Mouse (Mus musculus): ENCODE measurements around the gene Dnah5. TPM values are rescaled to one million over a fixed set of nuclear protein-coding genes. Genes with fewer than 3 reads are reported as not detected.

The Dnah5 gene
- polyA plus RNA-seq, 1 experiment from 2014 or later: 0.05 TPM

Other genes with a start within 250 kb of the Dnah5 start
- gene Trio, start 177.9 kb upstream of the Dnah5 start, polyA plus RNA-seq (2015; fragmentation: Nextera tagmentation; extraction: Ambion mirVana): 27.3 and 28.8 TPM in 2 replicates

Data from kidney, embryonic 15.5 days (tissue).